Mouse (Mus musculus) CH12.LX (cell line): ENCODE results near the gene Fbxo10.
"Not testable (repeated sequence)": the region's sequence is repeated elsewhere in the genome, so short reads cannot be mapped to it uniquely, and the experiment has no call there.

Experiments used
- CTCF ChIP-seq, 2 experiments: IDR thresholded peaks in 1 of 2; conservative IDR thresholded peaks in 1 of 2; 2 replicates each; pipeline ENCODE4 v1.5.1; 2011 to 2012; ENCODE audit warnings: low read depth in 2 of 2, low read length in 2 of 2, improper control_type of control experiment in 1 of 2, inconsistent platforms in 1 of 2, mild to moderate bottlenecking in 1 of 2, moderate library complexity in 1 of 2
- EP300 ChIP-seq: IDR thresholded peaks from 2 replicates; pipeline ENCODE4 v1.6.1; 2011; ENCODE audit warnings: low read length, improper control_type of control experiment
- HCFC1 ChIP-seq: IDR thresholded peaks from 2 replicates; pipeline ENCODE4 v1.6.1; 2012; ENCODE audit warnings: low read depth, mild to moderate bottlenecking, inconsistent platforms, low read length, improper control_type of control experiment
- MAFK ChIP-seq: IDR thresholded peaks from 2 replicates; pipeline ENCODE4 v1.6.1; 2011; ENCODE audit warnings: low read length, improper control_type of control experiment; ENCODE audit not compliant: insufficient replicate concordance
- POLR2A ChIP-seq: IDR thresholded peaks from 2 replicates; pipeline ENCODE4 v1.6.1; 2011; ENCODE audit warnings: low read depth, mild to moderate bottlenecking, improper control_type of control experiment, low read length
- POLR2AphosphoS2 ChIP-seq: IDR thresholded peaks from 2 replicates; pipeline ENCODE4 v1.6.1; 2011; ENCODE audit warnings: low read depth, low read length, improper control_type of control experiment

DNA sequence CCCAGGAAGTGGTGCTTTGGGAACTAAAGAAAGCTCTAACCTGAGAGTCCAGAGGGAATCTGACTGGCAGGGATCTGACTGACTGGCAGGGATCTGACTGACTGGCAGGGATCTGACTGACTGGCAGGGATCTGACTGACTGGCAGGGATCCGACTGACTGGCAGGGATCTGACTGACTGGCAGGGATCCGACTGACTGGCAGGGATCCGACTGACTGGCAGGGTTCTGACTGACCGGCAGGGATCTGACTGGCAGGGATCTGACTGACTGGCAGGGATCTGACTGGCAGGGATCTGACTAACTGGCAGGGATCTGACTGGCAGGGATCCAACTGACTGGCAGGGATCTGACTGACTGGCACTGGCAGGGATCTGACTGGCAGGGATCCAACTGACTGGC, 3.4 kb downstream of the Fbxo10 start:
- TF ChIP-seq EP300; POLR2AphosphoS2; HCFC1; CTCF (conservative IDR thresholded peaks at IDR 0.05 in 1 of 2, IDR thresholded peaks at IDR 0.05 in 1 of 2; ENCODE audit: low read depth in 2 of 2, low read length in 2 of 2); MAFK; POLR2A: not testable (repeated sequence)
